Mouse (Mus musculus): ENCODE measurements around the gene Eml1. TPM values are rescaled to one million over a fixed set of nuclear protein-coding genes. Genes with fewer than 3 reads are reported as not detected.
A peak's percentile ranks its signal among the peaks of the same experiment; 100 is the strongest.

Eml1 gene
- polyA plus RNA-seq, 1 experiment, result 0.38 TPM

- TF ChIP-seq CTCF (IDR thresholded peaks at IDR 0.05; ENCODE audit: low read depth, low read length) (no peak), POLR2A (IDR thresholded peaks at IDR 0.05; ENCODE audit: borderline replicate concordance, low read depth, low read length) (no peak)
- H3K4me3 ChIP-seq (ENCODE audit: insufficient read depth, low read length), result no peak overlapping the region
- H3K4me1 ChIP-seq (ENCODE audit: control insufficient read depth, insufficient read depth, low read length), result no peaks in the 10 kb centered on the region
- no peak overlapping the region for H3K27ac ChIP-seq (ENCODE audit: insufficient read depth, low read depth, low read length)
Observed at GRCm38 (mm10) chr12:108410416-108411208, 39.9 kb downstream of the Eml1 start.

- H3K4me3 ChIP-seq (ENCODE audit: insufficient read depth, low read length), result no peak overlapping the region
- TF ChIP-seq CTCF (IDR thresholded peaks at IDR 0.05; ENCODE audit: low read depth, low read length), result no peak
- TF ChIP-seq POLR2A (IDR thresholded peaks at IDR 0.05; ENCODE audit: borderline replicate concordance, low read depth, low read length), result no peak
- H3K27ac ChIP-seq (ENCODE audit: insufficient read depth, low read depth, low read length), result no peak overlapping the region
- H3K4me1 ChIP-seq (ENCODE audit: control insufficient read depth, insufficient read depth, low read length), result no peaks in the 10 kb centered on the region
Observed at GRCm38 (mm10) chr12:108414932-108415331, 44.2 kb downstream of the Eml1 start.

GRCm38 (mm10) chr12:108419570-108419969, 48.8 kb downstream of the Eml1 start:
- no peaks in the 10 kb centered on the region for H3K4me1 ChIP-seq (ENCODE audit: control insufficient read depth, insufficient read depth, low read length)
- H3K4me3 ChIP-seq (ENCODE audit: insufficient read depth, low read length), result no peak overlapping the region
- TF ChIP-seq CTCF (IDR thresholded peaks at IDR 0.05; ENCODE audit: low read depth, low read length) (no peak), POLR2A (IDR thresholded peaks at IDR 0.05; ENCODE audit: borderline replicate concordance, low read depth, low read length) (no peak)
- H3K27ac ChIP-seq (ENCODE audit: insufficient read depth, low read depth, low read length), result no peak overlapping the region

- no peak for TF ChIP-seq POLR2A (IDR thresholded peaks at IDR 0.05; ENCODE audit: borderline replicate concordance, low read depth, low read length)
- no peak for TF ChIP-seq CTCF (IDR thresholded peaks at IDR 0.05; ENCODE audit: low read depth, low read length)
- Histone ChIP-seq H3K4me1 (ENCODE audit: control insufficient read depth, insufficient read depth, low read length) (no peaks in the 10 kb centered on the region), H3K4me3 (ENCODE audit: insufficient read depth, low read length) (no peak overlapping the region)
Observed at GRCm38 (mm10) chr12:108421477-108421876, 50.7 kb downstream of the Eml1 start.

DNA sequence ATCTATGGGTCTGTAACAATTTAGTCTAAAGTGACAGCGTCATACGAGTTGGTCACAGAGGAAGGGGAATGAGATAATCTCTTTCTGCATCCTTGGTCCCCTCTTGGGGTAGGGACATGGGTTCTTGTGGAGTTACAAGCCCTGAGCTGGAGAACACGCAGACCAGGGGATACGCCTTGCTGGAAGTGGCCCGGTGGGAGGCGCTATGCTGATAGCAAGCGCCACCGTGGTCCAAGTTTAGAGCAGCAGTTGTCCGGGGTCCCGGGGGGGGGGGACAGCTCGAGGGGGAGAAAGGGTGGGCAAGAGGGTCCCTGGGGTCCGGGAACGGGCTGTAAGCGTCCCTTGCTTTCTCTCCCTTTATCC, 51.7 kb downstream of the Eml1 start:
- H3K27ac ChIP-seq (ENCODE audit: insufficient read depth, low read depth, low read length), result no peak overlapping the region
- no peaks in the 10 kb centered on the region for H3K4me1 ChIP-seq (ENCODE audit: control insufficient read depth, insufficient read depth, low read length)
- H3K4me3 ChIP-seq (ENCODE audit: insufficient read depth, low read length), result 0 out of 2 replicates have a peak overlapping the region, but pooled peaks have one; percentile 51
- TF ChIP-seq POLR2A (IDR thresholded peaks at IDR 0.05; ENCODE audit: borderline replicate concordance, low read depth, low read length) (no peak), CTCF (IDR thresholded peaks at IDR 0.05; ENCODE audit: low read depth, low read length) (no peak)

More at GRCm38 (mm10) chr12:108421477-108421876, 50.7 kb downstream of the Eml1 start:
- no peak overlapping the region for H3K27ac ChIP-seq (ENCODE audit: insufficient read depth, low read depth, low read length)

DNA sequence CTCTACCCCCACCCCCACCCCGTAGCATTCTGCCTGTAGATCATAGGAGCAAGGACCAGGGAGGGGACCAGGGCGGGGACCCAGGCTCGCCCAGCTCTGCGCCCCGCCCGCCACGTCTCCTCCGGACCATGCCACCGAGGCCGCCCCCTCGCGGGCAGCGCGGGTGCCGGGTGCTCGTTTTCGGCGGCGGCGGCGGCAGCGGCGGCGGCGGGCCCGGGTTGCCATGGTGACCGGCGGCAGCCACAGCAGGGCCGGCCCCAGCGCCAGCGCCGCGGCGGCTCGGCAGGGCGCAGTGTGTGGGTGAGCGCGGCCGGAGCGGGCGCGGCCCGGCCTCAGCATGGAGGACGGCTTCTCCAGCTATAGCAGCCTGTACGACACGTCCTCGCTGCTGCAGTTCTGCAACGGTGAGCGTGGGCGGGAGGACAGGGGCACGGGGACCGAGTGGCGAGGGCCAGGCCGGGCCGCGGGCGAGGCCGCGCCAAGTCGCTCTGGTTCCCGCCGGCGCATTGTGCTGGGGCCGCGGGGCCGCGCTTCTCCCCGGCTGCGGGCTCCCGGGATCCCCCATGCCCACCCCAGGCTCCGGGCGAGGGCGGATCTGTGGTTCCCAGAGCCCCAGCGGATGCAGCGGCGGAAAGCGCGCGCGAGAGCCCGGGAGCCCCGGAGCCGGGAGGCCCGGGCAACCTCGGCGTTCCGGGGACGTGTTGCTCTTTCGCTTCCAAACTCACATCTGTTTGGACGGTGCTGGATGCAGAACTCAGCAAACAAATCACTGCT, 52.3 kb downstream of the Eml1 start:
- H3K27ac ChIP-seq (ENCODE audit: insufficient read depth, low read depth, low read length), result no peak overlapping the region
- H3K4me1 ChIP-seq (ENCODE audit: control insufficient read depth, insufficient read depth, low read length), result no peaks in the 10 kb centered on the region
- no peak for TF ChIP-seq POLR2A (IDR thresholded peaks at IDR 0.05; ENCODE audit: borderline replicate concordance, low read depth, low read length)
- no peak for TF ChIP-seq CTCF (IDR thresholded peaks at IDR 0.05; ENCODE audit: low read depth, low read length)
- peak overlapping the region; percentile 51 for H3K4me3 ChIP-seq (ENCODE audit: insufficient read depth, low read length)

- TF ChIP-seq POLR2A (IDR thresholded peaks at IDR 0.05; ENCODE audit: borderline replicate concordance, low read depth, low read length), result no peak
- TF ChIP-seq CTCF (IDR thresholded peaks at IDR 0.05; ENCODE audit: low read depth, low read length), result no peak
- Histone ChIP-seq H3K4me1 (ENCODE audit: control insufficient read depth, insufficient read depth, low read length) (no peaks in the 10 kb centered on the region), H3K27ac (ENCODE audit: insufficient read depth, low read depth, low read length) (no peak overlapping the region), H3K4me3 (ENCODE audit: insufficient read depth, low read length) (no peak overlapping the region)
Observed at GRCm38 (mm10) chr12:108430964-108431363, 60.2 kb downstream of the Eml1 start.

DNA sequence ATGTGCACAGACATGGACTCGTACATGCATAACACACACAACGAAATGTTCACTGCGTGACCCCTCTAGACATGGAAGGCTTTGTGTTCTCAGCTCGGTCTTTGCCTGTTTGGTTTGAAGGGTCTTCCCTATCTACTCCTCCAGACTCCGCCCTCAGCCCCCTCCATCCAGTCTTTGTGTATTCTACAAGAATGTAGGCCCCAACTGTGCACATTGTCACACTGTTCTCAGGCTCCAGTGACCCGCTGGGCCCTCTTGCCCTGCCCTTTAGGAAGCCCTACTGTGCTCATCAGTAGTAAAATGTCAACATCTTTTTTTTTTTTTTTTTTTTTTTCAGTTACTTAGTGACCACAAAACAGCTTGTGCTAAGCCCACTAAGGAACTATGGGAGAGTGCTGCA, 61.0 kb downstream of the Eml1 start:
- Histone ChIP-seq H3K4me1 (ENCODE audit: control insufficient read depth, insufficient read depth, low read length) (no peaks in the 10 kb centered on the region), H3K27ac (ENCODE audit: insufficient read depth, low read depth, low read length) (no peak overlapping the region), H3K4me3 (ENCODE audit: insufficient read depth, low read length) (no peak overlapping the region)
- TF ChIP-seq CTCF (IDR thresholded peaks at IDR 0.05; ENCODE audit: low read depth, low read length), result no peak
- TF ChIP-seq POLR2A (IDR thresholded peaks at IDR 0.05; ENCODE audit: borderline replicate concordance, low read depth, low read length), result no peak

- Histone ChIP-seq H3K4me3 (ENCODE audit: insufficient read depth, low read length) (no peak overlapping the region), H3K27ac (ENCODE audit: insufficient read depth, low read depth, low read length) (no peak overlapping the region), H3K4me1 (ENCODE audit: control insufficient read depth, insufficient read depth, low read length) (no peaks in the 10 kb centered on the region)
- TF ChIP-seq POLR2A (IDR thresholded peaks at IDR 0.05; ENCODE audit: borderline replicate concordance, low read depth, low read length) (no peak), CTCF (IDR thresholded peaks at IDR 0.05; ENCODE audit: low read depth, low read length) (no peak)
Observed at GRCm38 (mm10) chr12:108432578-108432977, 61.8 kb downstream of the Eml1 start.

DNA sequence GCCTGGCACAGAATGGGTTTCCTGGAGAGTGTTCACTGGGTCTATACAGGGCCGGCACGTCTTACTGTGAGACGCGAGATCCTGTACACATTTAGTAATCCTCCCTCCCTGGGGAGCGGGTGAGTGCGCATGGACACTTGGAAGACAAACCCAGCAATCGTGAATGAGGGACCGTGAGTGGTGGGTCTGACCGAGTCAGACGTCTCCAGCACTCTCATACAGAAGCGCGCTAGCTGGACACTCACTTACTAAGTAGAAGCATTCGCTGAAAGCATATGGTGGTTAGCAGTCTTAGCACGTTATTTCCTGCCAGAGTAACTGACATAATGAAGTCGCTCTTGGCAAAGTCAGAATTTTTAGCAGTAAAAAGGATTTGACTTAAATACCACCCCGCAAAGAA, 62.3 kb downstream of the Eml1 start:
- H3K4me3 ChIP-seq (ENCODE audit: insufficient read depth, low read length), result no peak overlapping the region
- no peaks in the 10 kb centered on the region for H3K4me1 ChIP-seq (ENCODE audit: control insufficient read depth, insufficient read depth, low read length)
- H3K27ac ChIP-seq (ENCODE audit: insufficient read depth, low read depth, low read length), result no peak overlapping the region
- TF ChIP-seq CTCF (IDR thresholded peaks at IDR 0.05; ENCODE audit: low read depth, low read length) (no peak), POLR2A (IDR thresholded peaks at IDR 0.05; ENCODE audit: borderline replicate concordance, low read depth, low read length) (no peak)
